Mouse (Mus musculus) heart, postnatal 0 days (tissue): ENCODE data around the gene Clec2g.

Experiments
- CTCF ChIP-seq: IDR thresholded peaks from 2 replicates; pipeline ENCODE4 v1.5.1; 2016; ENCODE audit warnings: antibody characterized with exemption, control low read depth, low read depth
- EP300 ChIP-seq: IDR thresholded peaks from 2 replicates; pipeline ENCODE4 v1.6.1; 2016; ENCODE audit warnings: antibody characterized with exemption, low read depth

- TF ChIP-seq CTCF, result no peak
- no peak for TF ChIP-seq EP300
These were observed 1.1 kb upstream of the Clec2g start for GRCm38 (mm10) chr6:128933050-128933449.
